Mouse (Mus musculus): Measurements from ENCODE around the gene Slc9a8. TPM values are rescaled to one million over a fixed set of nuclear protein-coding genes. Genes with fewer than 3 reads are reported as not detected.

The Slc9a8 gene
- polyA plus RNA-seq, 1 experiment from 2014 or later = 14.9 TPM

- no peak for TF ChIP-seq CTCF (IDR thresholded peaks at IDR 0.05; ENCODE audit: low read depth)
- H3K4me2 ChIP-seq (replicated peaks; ENCODE audit: low read depth) = no peak overlapping the region
- H3K9me3 ChIP-seq (ENCODE audit: control insufficient read depth) = no peaks in the 10 kb centered on the region
- no peak overlapping the region for H3K9ac ChIP-seq (ENCODE audit: low read depth, low read length)
- H3K27ac ChIP-seq (ENCODE audit: low read depth, low read length) = no peak overlapping the region
- WGBS = 41% methylated on average over 3 of the region's 3 CpGs
- no peaks in the 10 kb centered on the region for H3K27me3 ChIP-seq (replicated peaks; ENCODE audit: control insufficient read depth, insufficient read depth, low read length)
- ATAC-seq = no peak
- no peaks in the 10 kb centered on the region for H3K36me3 ChIP-seq (ENCODE audit: control insufficient read depth, insufficient read depth)
- H3K4me1 ChIP-seq (replicated peaks; ENCODE audit: control insufficient read depth, insufficient read depth, low read length) = peaks cover 6% of the 10 kb centered on the region; the same call in 1 of the 2 replicates
- no peak overlapping the region for H3K4me3 ChIP-seq (ENCODE audit: low read depth, low read length)
These were observed 43.8 kb upstream of the Slc9a8 start for GRCm38 (mm10) chr2:167377697-167378096.

GRCm38 (mm10) chr2:167378972-167379371 is 42.5 kb upstream of the Slc9a8 start:
- 54% methylated on average over 4 of the region's 4 CpGs for WGBS
- TF ChIP-seq CTCF (IDR thresholded peaks at IDR 0.05; ENCODE audit: low read depth) = no peak
- Histone ChIP-seq H3K27me3 (replicated peaks; ENCODE audit: control insufficient read depth, insufficient read depth, low read length) (no peaks in the 10 kb centered on the region), H3K4me1 (replicated peaks; ENCODE audit: control insufficient read depth, insufficient read depth, low read length) (peaks cover 7% of the 10 kb centered on the region; the same call in 1 of the 2 replicates), H3K4me2 (replicated peaks; ENCODE audit: low read depth) (no peak overlapping the region), H3K9me3 (ENCODE audit: control insufficient read depth) (no peaks in the 10 kb centered on the region), H3K27ac (ENCODE audit: low read depth, low read length) (no peak overlapping the region), H3K36me3 (ENCODE audit: control insufficient read depth, insufficient read depth) (no peaks in the 10 kb centered on the region), H3K4me3 (ENCODE audit: low read depth, low read length) (no peak overlapping the region), H3K9ac (ENCODE audit: low read depth, low read length) (no peak overlapping the region)
- ATAC-seq = no peak

GRCm38 (mm10) chr2:167380615-167381285 is 40.8 kb upstream of the Slc9a8 start:
- no peaks in the 10 kb centered on the region for H3K9me3 ChIP-seq (ENCODE audit: control insufficient read depth)
- peak overlapping the region; percentile 62; the same call in 1 of the 2 replicates for H3K27ac ChIP-seq (ENCODE audit: low read depth, low read length)
- H3K4me2 ChIP-seq (replicated peaks; ENCODE audit: low read depth) = 0 out of 2 replicates have a peak overlapping the region, but pooled peaks have one; percentile 21
- WGBS = 35% methylated on average over 7 of the region's 7 CpGs
- no peak overlapping the region for H3K9ac ChIP-seq (ENCODE audit: low read depth, low read length)
- no peak for ATAC-seq
- no peaks in the 10 kb centered on the region for H3K27me3 ChIP-seq (replicated peaks; ENCODE audit: control insufficient read depth, insufficient read depth, low read length)
- H3K4me3 ChIP-seq (ENCODE audit: low read depth, low read length) = no peak overlapping the region
- H3K4me1 ChIP-seq (replicated peaks; ENCODE audit: control insufficient read depth, insufficient read depth, low read length) = peaks cover 12% of the 10 kb centered on the region; the same call in 1 of the 2 replicates
- H3K36me3 ChIP-seq (ENCODE audit: control insufficient read depth, insufficient read depth) = no peaks in the 10 kb centered on the region
- TF ChIP-seq CTCF (IDR thresholded peaks at IDR 0.05; ENCODE audit: low read depth) = no peak

GRCm38 (mm10) chr2:167381596-167381995 is 39.9 kb upstream of the Slc9a8 start:
- no peak overlapping the region for H3K27ac ChIP-seq (ENCODE audit: low read depth, low read length)
- TF ChIP-seq CTCF (IDR thresholded peaks at IDR 0.05; ENCODE audit: low read depth) = no peak
- no peak overlapping the region for H3K9ac ChIP-seq (ENCODE audit: low read depth, low read length)
- H3K4me2 ChIP-seq (replicated peaks; ENCODE audit: low read depth) = no peak overlapping the region
- H3K27me3 ChIP-seq (replicated peaks; ENCODE audit: control insufficient read depth, insufficient read depth, low read length) = no peaks in the 10 kb centered on the region
- no peaks in the 10 kb centered on the region for H3K9me3 ChIP-seq (ENCODE audit: control insufficient read depth)
- 86% methylated on average over 7 of the region's 7 CpGs for WGBS
- ATAC-seq = no peak
- no peaks in the 10 kb centered on the region for H3K36me3 ChIP-seq (ENCODE audit: control insufficient read depth, insufficient read depth)
- H3K4me3 ChIP-seq (ENCODE audit: low read depth, low read length) = no peak overlapping the region
- peaks cover 12% of the 10 kb centered on the region; the same call in 1 of the 2 replicates for H3K4me1 ChIP-seq (replicated peaks; ENCODE audit: control insufficient read depth, insufficient read depth, low read length)

- WGBS = 86% methylated on average over 7 of the region's 7 CpGs
- H3K9me3 ChIP-seq (ENCODE audit: control insufficient read depth) = no peaks in the 10 kb centered on the region
- no peak for TF ChIP-seq CTCF (IDR thresholded peaks at IDR 0.05; ENCODE audit: low read depth)
- peaks cover 12% of the 10 kb centered on the region; the same call in 1 of the 2 replicates for H3K4me1 ChIP-seq (replicated peaks; ENCODE audit: control insufficient read depth, insufficient read depth, low read length)
- H3K4me3 ChIP-seq (ENCODE audit: low read depth, low read length) = no peak overlapping the region
- H3K4me2 ChIP-seq (replicated peaks; ENCODE audit: low read depth) = no peak overlapping the region
- no peaks in the 10 kb centered on the region for H3K27me3 ChIP-seq (replicated peaks; ENCODE audit: control insufficient read depth, insufficient read depth, low read length)
- no peaks in the 10 kb centered on the region for H3K36me3 ChIP-seq (ENCODE audit: control insufficient read depth, insufficient read depth)
- ATAC-seq = no peak
- no peak overlapping the region for H3K9ac ChIP-seq (ENCODE audit: low read depth, low read length)
- H3K27ac ChIP-seq (ENCODE audit: low read depth, low read length) = no peak overlapping the region
These were observed 39.1 kb upstream of the Slc9a8 start for GRCm38 (mm10) chr2:167382389-167382788.

GRCm38 (mm10) chr2:167383666-167384083 is 37.8 kb upstream of the Slc9a8 start:
- WGBS = 36% methylated on average over 13 of the region's 13 CpGs
- no peak for TF ChIP-seq CTCF (IDR thresholded peaks at IDR 0.05; ENCODE audit: low read depth)
- no peak overlapping the region for H3K9ac ChIP-seq (ENCODE audit: low read depth, low read length)
- H3K4me3 ChIP-seq (ENCODE audit: low read depth, low read length) = no peak overlapping the region
- ATAC-seq = peak; percentile 86
- H3K4me2 ChIP-seq (replicated peaks; ENCODE audit: low read depth) = no peak overlapping the region
- H3K27me3 ChIP-seq (replicated peaks; ENCODE audit: control insufficient read depth, insufficient read depth, low read length) = no peaks in the 10 kb centered on the region
- H3K27ac ChIP-seq (ENCODE audit: low read depth, low read length) = no peak overlapping the region
- H3K4me1 ChIP-seq (replicated peaks; ENCODE audit: control insufficient read depth, insufficient read depth, low read length) = peaks cover 12% of the 10 kb centered on the region; the same call in 1 of the 2 replicates
- H3K9me3 ChIP-seq (ENCODE audit: control insufficient read depth) = no peaks in the 10 kb centered on the region
- H3K36me3 ChIP-seq (ENCODE audit: control insufficient read depth, insufficient read depth) = no peaks in the 10 kb centered on the region

Measured in intestine, postnatal 0 days (tissue).